Mouse (Mus musculus): ENCODE measurements around the gene Trnau1ap. TPM values are rescaled to one million over a fixed set of nuclear protein-coding genes. Genes with fewer than 3 reads are reported as not detected.

Trnau1ap gene
- total RNA-seq, 1 experiment from 2014 or later: 48.4 TPM

- no peak for ATAC-seq (replicated peaks in 1 of 2; ENCODE audit: insufficient read depth in 1 of 2, low FRiP score in 2 of 2, low TSS enrichment in 1 of 2, low read depth in 1 of 2, poor library complexity in 2 of 2, severe bottlenecking in 2 of 2)
Measured at GRCm38 (mm10) chr4:132273166-132273565, 56.2 kb downstream of the Trnau1ap start.

GRCm38 (mm10) chr4:132269740-132270560 is 59.4 kb downstream of the Trnau1ap start:
- peak; percentile 70 to 74 for ATAC-seq (replicated peaks in 1 of 2; ENCODE audit: insufficient read depth in 1 of 2, low FRiP score in 2 of 2, low TSS enrichment in 1 of 2, low read depth in 1 of 2, poor library complexity in 2 of 2, severe bottlenecking in 2 of 2)

GRCm38 (mm10) chr4:132268871-132269739 is 60.2 kb downstream of the Trnau1ap start:
- peak in 1 of 2 experiments; percentile 20; a peak in 3 of 4 replicates for ATAC-seq (replicated peaks in 1 of 2; ENCODE audit: insufficient read depth in 1 of 2, low FRiP score in 2 of 2, low TSS enrichment in 1 of 2, low read depth in 1 of 2, poor library complexity in 2 of 2, severe bottlenecking in 2 of 2)

GRCm38 (mm10) chr4:132266835-132267349 is 62.4 kb downstream of the Trnau1ap start:
- no peak for ATAC-seq (replicated peaks in 1 of 2; ENCODE audit: insufficient read depth in 1 of 2, low FRiP score in 2 of 2, low TSS enrichment in 1 of 2, low read depth in 1 of 2, poor library complexity in 2 of 2, severe bottlenecking in 2 of 2)

GRCm38 (mm10) chr4:132263313-132263712 is 66.0 kb downstream of the Trnau1ap start:
- no peak for ATAC-seq (replicated peaks in 1 of 2; ENCODE audit: insufficient read depth in 1 of 2, low FRiP score in 2 of 2, low TSS enrichment in 1 of 2, low read depth in 1 of 2, poor library complexity in 2 of 2, severe bottlenecking in 2 of 2)

GRCm38 (mm10) chr4:132262358-132262616 is 67.1 kb downstream of the Trnau1ap start:
- no peak for ATAC-seq (replicated peaks in 1 of 2; ENCODE audit: insufficient read depth in 1 of 2, low FRiP score in 2 of 2, low TSS enrichment in 1 of 2, low read depth in 1 of 2, poor library complexity in 2 of 2, severe bottlenecking in 2 of 2)

Other genes with a start within 250 kb of the Trnau1ap start
- 0.06 TPM in 1 of 2 replicates, not detected in the other for gene Oprd1, start 185.1 kb downstream of the Trnau1ap start, total RNA-seq (2017)
- 77.9 and 81.3 TPM in 2 replicates for gene Ythdf2, start 117.2 kb downstream of the Trnau1ap start, total RNA-seq (2017)
- 25.0 and 31.9 TPM in 2 replicates for gene Gmeb1, start 67.9 kb downstream of the Trnau1ap start, total RNA-seq (2017)
- gene Taf12, start 55.2 kb downstream of the Trnau1ap start, total RNA-seq (2017): 21.3 and 44.1 TPM in 2 replicates
- not detected in 2 replicates for gene Rab42, start 26.2 kb downstream of the Trnau1ap start, total RNA-seq (2017)
- 30.1 and 32.0 TPM in 2 replicates for gene Rcc1, start 24.1 kb upstream of the Trnau1ap start, total RNA-seq (2017)
- 11.9 and 22.6 TPM in 2 replicates for gene Phactr4, start 93.0 kb upstream of the Trnau1ap start, total RNA-seq (2017)
- gene Med18, start 134.4 kb upstream of the Trnau1ap start, total RNA-seq (2017): 9.3 and 16.6 TPM in 2 replicates
- 3.9 and 4.0 TPM in 2 replicates for gene Sesn2, start 181.0 kb upstream of the Trnau1ap start, total RNA-seq (2017)
- 937 and 1,217 TPM in 2 replicates for gene Atpif1, start 204.1 kb upstream of the Trnau1ap start, total RNA-seq (2017)
- 354 and 422 TPM in 2 replicates for gene Dnajc8, start 206.0 kb upstream of the Trnau1ap start, total RNA-seq (2017)
- 7.7 and 16.6 TPM in 2 replicates for gene Ptafr, start 234.5 kb upstream of the Trnau1ap start, total RNA-seq (2017)